Mouse (Mus musculus) adrenal gland, postnatal 14 days (tissue): ENCODE results near the gene Sgms2. TPM values are rescaled to one million over a fixed set of nuclear protein-coding genes. Genes with fewer than 3 reads are reported as not detected.

Experiments
- DNase-seq: peaks from one replicate; pipeline ENCODE4 v3.0.0; 2021; ENCODE audit warnings: mixed read lengths
- long read RNA-seq, 2 experiments: library from polyadenylated mRNA; stranded (forward); transcript quantifications; one replicate each; pipeline ENCODE4 v2.0.0; 2021
- total RNA-seq: library from RNA; stranded (reverse); gene quantifications from 2 replicates; pipeline ENCODE4 v1.2.3, GENCODE M21; 2021

Sgms2 gene
- total RNA-seq = 2.7 and 5.9 TPM in 2 replicates
- long read RNA-seq, experiment 1, partial matches to known transcripts = 0 of 1 reads
- long read RNA-seq, experiment 1, other reads (novel, unspliced or antisense) = 1 of 1 reads
- long read RNA-seq, experiment 2, partial matches to known transcripts = 0 of 3 reads
- long read RNA-seq, experiment 2, other reads (novel, unspliced or antisense) = 3 of 3 reads

DNA sequence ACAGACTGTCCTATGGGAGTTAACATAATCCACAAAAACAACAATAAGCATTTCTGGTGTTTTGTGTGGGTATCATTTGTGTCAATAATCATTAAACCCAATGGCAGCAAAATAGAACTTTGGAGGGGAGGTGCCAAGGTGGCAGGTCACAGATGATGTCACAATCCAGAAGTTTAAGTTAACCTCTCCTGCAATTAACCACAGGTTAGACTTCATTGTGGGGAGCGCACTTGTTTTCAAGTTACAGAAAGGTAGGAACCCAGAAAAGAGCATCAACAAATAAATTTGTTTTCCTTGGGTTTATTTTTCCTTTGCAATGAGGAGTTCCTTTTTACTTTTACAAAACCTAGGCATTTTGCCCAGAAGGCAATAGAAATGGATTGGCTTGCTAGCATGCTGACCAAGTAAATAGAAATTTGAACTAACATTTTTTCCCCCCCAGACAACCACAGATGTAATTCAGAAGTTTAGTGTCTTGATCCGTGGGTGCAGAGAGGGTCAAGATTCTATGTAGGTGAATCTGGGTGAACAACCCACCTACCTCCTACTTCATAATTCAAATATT lies at the start of gene Sgms2:
TSS of gene Sgms2 (minus strand) at position 51 of the 565 bp plus-strand sequence.
- DNase-seq = no peak

DNA sequence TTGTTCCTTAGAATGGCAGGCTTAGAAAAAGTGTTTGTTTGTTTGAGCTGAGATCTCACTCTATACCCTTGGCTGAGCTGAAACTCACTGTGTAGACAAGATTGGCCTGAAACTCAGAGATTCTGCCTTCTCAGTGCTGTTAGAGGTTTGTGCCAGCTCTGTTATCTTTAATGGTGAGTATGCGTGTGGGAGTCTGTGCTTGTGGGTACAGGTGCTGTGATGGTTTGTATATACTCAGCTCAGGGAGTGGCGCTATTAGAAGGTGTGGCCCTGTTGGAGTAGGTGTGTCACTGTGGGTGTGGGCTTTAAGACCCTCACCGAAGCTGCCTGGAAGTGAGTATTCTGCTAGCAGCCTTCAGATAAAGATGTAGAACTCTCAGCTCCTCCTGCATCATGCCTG lies 34.0 kb upstream of the Sgms2 start:
- DNase-seq = no peak

DNA sequence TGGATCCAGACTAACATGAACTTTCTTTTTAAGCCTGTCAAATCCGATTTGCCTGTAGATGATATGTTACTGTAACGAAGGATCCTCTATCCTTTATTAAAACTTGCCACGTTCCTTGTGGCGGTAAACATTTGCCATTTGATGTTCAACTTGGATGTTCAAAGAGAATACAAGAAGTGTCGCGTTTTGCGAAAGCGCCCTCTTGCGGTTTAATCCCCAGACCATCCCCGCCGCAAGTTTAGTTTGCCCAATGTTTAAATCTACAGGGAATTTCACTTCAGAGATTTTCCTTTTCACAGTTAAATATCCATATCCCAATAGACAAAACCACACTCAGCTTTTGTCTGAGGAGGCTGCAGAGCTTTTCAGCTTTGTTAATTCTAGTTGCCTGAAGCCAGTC lies 33.6 kb upstream of the Sgms2 start:
- DNase-seq = peak; percentile 70

DNA sequence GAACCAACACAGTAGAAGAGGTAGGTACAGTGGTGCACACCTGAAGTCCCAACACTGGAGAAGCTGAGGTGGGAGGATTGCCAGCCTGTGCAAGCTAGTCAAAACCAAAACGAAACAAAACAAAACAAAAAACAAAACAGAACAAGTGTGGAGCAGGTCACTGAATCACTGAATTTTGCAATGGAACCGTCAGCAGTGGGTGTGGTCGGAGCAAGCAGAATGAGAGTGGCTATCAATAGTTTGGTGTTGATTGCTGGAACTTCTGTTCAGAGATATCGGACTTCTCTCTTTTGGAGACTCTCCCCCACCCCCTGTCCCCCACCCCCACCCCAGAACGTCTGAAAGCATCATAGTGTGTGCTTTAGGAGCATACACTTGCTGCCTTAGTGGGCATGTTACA lies 33.0 kb upstream of the Sgms2 start:
- DNase-seq = no peak

- DNase-seq = no peak
These were observed 32.5 kb upstream of the Sgms2 start for GRCm38 (mm10) chr3:131523749-131524148.

DNA sequence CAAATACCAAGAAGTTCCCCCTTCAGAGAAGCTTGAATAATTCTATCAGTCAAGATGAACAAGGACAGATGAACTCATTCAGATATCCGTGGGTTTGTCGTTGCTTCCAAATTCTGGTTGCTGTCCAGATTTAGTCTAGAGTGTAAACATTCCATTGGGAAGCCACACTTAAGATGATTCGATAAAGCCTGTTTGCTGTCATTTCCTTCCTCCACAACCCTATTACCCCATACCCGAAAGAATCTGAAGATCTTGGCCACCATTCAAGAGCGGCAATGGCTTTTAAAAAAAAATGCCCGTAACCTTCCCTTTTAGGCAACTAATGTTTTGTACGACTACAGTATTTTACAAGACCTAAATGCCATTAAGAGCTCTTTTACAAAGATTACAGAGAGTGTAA lies 31.0 kb upstream of the Sgms2 start:
- no peak for DNase-seq

- DNase-seq = no peak
These were observed 30.0 kb upstream of the Sgms2 start for GRCm38 (mm10) chr3:131521206-131521605.

GRCm38 (mm10) chr3:131517756-131518155 lies 26.5 kb upstream of the Sgms2 start:
- no peak for DNase-seq

- DNase-seq = no peak
These were observed 25.3 kb upstream of the Sgms2 start for GRCm38 (mm10) chr3:131516332-131516999.

GRCm38 (mm10) chr3:131511616-131512015 lies 20.4 kb upstream of the Sgms2 start:
- peak; percentile 42 for DNase-seq

DNA sequence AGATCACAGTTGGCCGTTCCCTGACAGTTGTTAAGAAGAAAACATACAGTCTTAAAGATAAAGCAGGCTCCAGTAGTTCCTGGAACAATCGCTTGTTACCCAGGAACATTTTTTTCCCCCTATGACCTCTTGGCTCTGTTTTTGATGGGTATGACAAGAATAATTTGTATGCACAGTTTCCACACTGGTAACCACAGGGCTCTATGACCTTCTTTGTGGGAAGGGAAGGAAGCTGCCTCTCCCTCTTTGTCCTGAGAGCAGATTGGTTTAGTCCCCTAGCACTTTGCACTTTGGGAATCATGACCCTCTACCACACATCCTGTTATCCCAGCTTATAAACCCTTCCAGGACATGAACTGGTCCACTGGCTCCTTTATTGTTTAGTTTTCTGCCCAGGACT lies 16.8 kb upstream of the Sgms2 start:
- no peak for DNase-seq

- DNase-seq = no peak
These were observed 13.5 kb upstream of the Sgms2 start for GRCm38 (mm10) chr3:131504595-131505223.

DNA sequence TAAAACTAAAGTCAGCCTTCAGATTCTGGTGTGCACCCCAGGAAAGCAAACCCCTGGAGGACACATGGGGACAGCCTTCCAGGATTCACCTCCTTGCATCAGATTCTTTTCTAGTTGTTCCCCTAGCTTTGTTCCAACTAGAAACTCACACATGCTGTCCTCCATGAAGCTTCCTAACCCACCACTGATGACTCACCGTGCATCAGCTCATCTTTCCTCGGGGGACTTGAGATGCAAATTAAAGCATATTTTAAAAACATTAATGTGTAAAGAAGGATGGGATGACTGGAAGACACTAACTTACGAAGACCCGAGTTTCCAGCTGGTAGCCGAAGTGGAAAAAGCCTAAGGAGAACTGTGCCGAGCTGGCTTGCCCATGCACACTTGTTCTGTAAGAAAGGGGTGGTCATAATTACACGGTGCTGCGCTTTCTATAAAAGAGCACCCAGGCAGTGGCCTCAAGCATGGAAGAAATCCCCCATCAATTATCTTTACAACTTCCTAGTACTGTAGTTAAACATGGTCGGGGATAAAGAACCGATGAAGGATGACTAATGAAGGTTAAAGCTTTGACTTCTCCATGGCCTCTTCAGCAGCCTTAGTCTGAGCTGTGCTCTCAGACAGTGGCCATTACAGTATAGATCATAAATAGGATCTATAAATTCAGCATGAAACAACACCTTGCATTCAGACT lies 10.6 kb upstream of the Sgms2 start:
- no peak for DNase-seq

DNA sequence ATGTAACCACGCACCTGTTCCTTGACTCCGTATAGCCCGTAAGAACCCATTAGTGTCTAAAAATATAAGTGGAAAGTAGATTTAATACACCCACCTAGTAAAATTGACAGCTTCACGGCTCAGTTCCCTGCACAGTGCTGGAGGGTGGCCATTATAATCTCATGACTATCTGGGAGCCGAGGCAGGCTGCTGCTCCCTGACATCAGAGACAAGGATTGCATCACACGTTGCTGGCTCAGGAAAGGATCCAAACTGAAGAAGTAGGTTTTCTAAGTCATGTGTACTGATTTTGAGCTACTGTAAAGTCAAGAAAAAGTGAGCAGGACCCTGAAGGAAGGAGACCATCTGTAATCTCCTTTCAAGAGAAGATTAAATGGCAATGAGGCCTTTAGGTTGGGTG lies 8.4 kb upstream of the Sgms2 start:
- no peak for DNase-seq

DNA sequence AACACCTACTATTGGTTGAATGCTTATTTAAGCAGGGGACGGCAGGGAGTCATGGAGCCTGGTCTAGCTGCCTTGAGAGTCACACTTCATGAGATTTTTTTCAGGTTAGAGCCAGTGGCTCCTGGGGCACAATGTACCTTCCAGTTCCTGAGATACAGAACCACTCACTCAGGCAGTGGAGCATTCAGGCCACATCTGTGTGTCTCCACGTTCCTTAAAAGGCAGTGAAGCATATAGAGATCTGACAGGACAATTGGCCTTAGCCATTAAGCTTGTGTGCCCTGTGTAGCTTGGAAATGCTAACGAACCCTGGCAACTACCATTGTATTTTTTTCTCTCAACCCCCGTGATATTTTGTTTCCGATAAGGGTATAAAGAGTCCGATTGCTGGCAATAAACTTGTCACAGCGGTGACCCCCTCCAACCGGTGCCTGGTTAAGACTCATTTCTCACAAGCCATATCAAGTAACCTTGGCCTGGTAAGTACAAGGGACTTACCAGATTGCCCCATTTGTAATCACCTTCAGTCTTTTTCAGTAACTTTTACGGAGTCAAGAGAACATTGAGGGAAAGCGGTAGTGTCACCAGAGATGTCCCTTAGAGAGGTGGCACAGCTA lies 5.4 kb upstream of the Sgms2 start:
- no peak for DNase-seq

GRCm38 (mm10) chr3:131495076-131495475 lies 3.9 kb upstream of the Sgms2 start:
- no peak for DNase-seq

DNA sequence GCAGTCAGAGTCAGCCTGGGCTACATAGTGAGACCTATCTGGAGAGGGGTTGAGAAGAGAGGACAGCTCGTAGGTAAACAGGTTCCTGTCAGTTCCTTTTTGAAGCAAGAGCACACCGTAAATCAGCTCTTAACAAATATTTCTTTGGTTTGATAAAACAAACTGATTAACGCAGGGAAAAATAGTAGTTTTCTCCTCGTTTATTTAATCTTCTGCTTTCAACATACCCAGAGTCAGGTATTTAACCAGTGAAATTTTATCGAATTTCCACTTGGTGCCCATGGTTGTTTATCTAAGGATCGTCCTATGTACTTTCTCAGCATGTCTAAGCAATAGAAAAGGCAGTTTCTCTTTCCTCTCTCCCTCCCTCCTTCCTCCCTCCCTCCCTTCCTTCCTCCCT lies 2.0 kb upstream of the Sgms2 start:
- no peak for DNase-seq

DNA sequence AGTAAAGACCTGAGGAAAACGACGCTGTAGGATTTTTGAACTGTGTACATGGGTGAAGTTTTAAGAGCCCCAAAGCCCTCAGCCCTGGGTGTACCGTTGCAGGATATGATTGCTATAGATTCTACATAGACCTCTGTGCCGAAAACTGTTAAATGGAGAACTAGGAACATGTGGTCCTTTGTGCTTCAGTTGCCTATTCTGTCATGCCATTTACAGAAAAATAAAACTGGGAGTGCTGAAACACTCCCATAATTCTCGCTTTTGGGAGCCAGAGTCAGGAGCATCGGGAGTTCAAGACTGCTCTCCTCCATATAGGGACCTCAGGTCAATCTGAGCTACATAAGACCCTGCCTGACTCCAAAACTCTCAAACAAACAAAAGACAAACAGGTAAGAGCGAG lies 769 bp upstream of the Sgms2 start:
- DNase-seq = no peak

DNA sequence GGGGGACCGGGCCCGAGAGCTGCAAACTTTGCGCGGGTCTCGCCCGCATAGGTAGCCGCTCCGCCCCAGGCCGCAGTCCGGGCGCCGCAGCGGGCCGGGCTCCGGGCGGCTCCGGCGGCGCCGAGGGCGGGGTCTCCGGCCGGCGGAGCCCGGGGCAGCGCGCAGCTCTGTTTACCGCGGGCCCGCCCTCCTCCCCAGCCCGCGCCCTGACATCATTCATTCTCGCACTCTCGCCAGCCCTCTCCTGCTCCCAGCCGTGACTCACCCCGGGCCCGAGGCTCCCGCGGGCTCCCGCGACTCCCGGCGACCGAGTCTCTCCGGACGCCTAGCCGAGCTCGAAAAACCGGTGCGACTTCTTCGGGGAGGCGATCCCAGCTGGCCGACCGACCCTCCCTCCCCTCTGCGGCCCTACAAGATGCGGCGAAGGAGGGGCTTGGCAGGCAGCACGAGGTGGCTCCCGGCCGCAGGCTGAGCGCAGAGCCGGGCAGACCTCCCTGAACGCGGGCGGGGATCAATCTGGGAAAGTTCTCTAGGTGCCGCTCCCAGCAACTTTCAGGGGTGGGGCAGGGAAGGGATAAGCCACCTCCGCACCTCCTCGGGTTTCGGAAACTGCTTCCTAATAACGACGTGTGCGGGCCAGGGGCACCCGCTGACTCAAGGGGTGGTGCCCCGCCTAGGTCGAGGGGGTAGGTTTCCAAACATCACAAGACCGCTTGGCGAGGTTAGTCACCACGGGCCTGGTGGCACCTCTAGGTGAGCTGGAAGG lies 885 bp downstream of the Sgms2 start:
- peak; percentile 88 for DNase-seq

GRCm38 (mm10) chr3:131489657-131490142 lies 1.5 kb downstream of the Sgms2 start:
- DNase-seq = peak; percentile 71

- DNase-seq = no peak
These were observed 2.2 kb downstream of the Sgms2 start for GRCm38 (mm10) chr3:131488969-131489368.
